15 mouse cellular contexts compared by ENCODE assay signal in the genomic region with DNA sequence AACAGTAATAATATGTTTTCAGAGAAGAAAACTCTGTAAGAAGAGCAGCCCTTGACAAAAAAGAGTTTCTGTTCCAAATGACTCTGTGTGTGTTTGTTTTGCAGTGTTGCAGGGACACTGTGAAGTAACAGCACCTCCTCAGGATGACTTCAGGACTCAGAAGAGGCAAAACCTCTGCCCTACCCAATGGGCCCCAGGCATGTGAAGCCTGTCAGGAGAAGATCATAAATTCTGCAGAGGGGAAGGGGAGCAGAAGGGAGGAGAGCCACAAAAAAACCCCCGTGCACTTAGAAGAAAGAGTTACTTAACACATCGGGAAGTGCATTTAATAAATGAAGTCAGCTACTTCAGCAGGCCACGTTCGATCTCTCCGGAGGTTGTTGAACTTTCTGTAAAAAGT.
DNase-seq lines count a peak whose midpoint lies in the region; ATAC-seq and TF ChIP-seq lines count a peak whose summit lies in the region.
"Had no signal": no experiment of that assay in that cellular context is flagged by ENCODE, and none has a peak within 500 bp of the region (broad histone marks: within the 10 kb centered on the region; RNA-seq: fewer than 3 reads in every experiment).

No protein-coding gene starts in this region.

- no peak overlapping the region for H3K9ac ChIP-seq in midbrain, embryonic 11.5 days (ENCODE audit: low read length)
- no peak overlapping the region for H3K9ac ChIP-seq in limb, embryonic 13.5 days
- no peak overlapping the region for H3K9ac ChIP-seq in midbrain, embryonic 16.5 days (ENCODE audit: low read depth, low read length)
- H3K9ac ChIP-seq: heart, embryonic 13.5 days; hindbrain, embryonic 13.5 days had no signal

- TF ChIP-seq POLR2A in kidney, adult 2 months (IDR thresholded peaks at IDR 0.05; ENCODE audit: low read depth, low read length) = no peak

- TF ChIP-seq CTCF in kidney, adult 2 months (conservative IDR thresholded peaks at IDR 0.05; ENCODE audit: insufficient read depth, insufficient read length, low read depth, low read length) = no peak

- H3K4me3 ChIP-seq in kidney, adult 2 months (ENCODE audit: insufficient read depth, low read depth, low read length) = no peak overlapping the region
- no peak overlapping the region for H3K4me3 ChIP-seq in midbrain, embryonic 11.5 days (ENCODE audit: low read depth, low read length)
- H3K4me3 ChIP-seq in midbrain, embryonic 10.5 days = no peak overlapping the region
- 0 out of 2 replicates have a peak overlapping the region, but pooled peaks have one; percentile 1 for H3K4me3 ChIP-seq in limb, embryonic 13.5 days
- no peak overlapping the region for H3K4me3 ChIP-seq in midbrain, embryonic 16.5 days (ENCODE audit: low read depth, low read length)
- H3K4me3 ChIP-seq: heart, embryonic 13.5 days; hindbrain, embryonic 13.5 days had no signal

- H3K4me2 ChIP-seq in midbrain, embryonic 11.5 days = no peak overlapping the region
- peak overlapping the region; percentile 45 for H3K4me2 ChIP-seq in limb, embryonic 13.5 days (replicated peaks)
- no peak overlapping the region for H3K4me2 ChIP-seq in midbrain, embryonic 16.5 days (ENCODE audit: low read length)
- H3K4me2 ChIP-seq: heart, embryonic 13.5 days; hindbrain, embryonic 13.5 days; liver, embryonic 11.5 days had no signal

- no peak for ATAC-seq in midbrain, embryonic 11.5 days (ENCODE audit: low FRiP score)
- ATAC-seq in limb, embryonic 13.5 days (ENCODE audit: low FRiP score, low read depth) = no peak
- no peak for ATAC-seq in midbrain, embryonic 16.5 days

- DNase-seq in kidney, adult 2 months = no peak
- DNase-seq in kidney, postnatal 10 days = no peak
- DNase-seq in midbrain, embryonic 11.5 days (ENCODE audit: low spot score, missing footprints) = peak; percentile 84
- no peak for DNase-seq in midbrain, embryonic 10.5 days (ENCODE audit: low spot score)
- DNase-seq in embryo, embryonic 11.5 days (ENCODE audit: low read depth, low spot score) = peak; percentile 13
- DNase-seq: cerebellum, adult 11-12 months; gastrocnemius, postnatal 36 days; lung, postnatal 36 days; midbrain, embryonic 14.5 days had no signal

- H3K4me1 ChIP-seq in kidney, adult 2 months (ENCODE audit: control insufficient read depth, insufficient read depth, low read length) = peaks cover 8% of the 10 kb centered on the region
- 0 out of 2 replicates have a peak, but pooled peaks cover 2% of the 10 kb centered on the region for H3K4me1 ChIP-seq in midbrain, embryonic 11.5 days (ENCODE audit: control insufficient read depth, insufficient read depth, low read length)
- peaks cover 37% of the 10 kb centered on the region for H3K4me1 ChIP-seq in midbrain, embryonic 10.5 days
- peaks cover 11% of the 10 kb centered on the region for H3K4me1 ChIP-seq in limb, embryonic 13.5 days
- no peaks in the 10 kb centered on the region for H3K4me1 ChIP-seq in midbrain, embryonic 16.5 days (ENCODE audit: control insufficient read depth, insufficient read depth, low read length)
- H3K4me1 ChIP-seq: hindbrain, embryonic 13.5 days had no signal

- H3K27ac ChIP-seq in kidney, adult 2 months (ENCODE audit: insufficient read depth, low read depth, low read length) = peak overlapping the region; percentile 16; the same call in 1 of the 2 replicates
- no peak overlapping the region for H3K27ac ChIP-seq in midbrain, embryonic 11.5 days (ENCODE audit: low read depth, low read length)
- H3K27ac ChIP-seq in midbrain, embryonic 10.5 days (replicated peaks) = no peak overlapping the region
- H3K27ac ChIP-seq in limb, embryonic 13.5 days = no peak overlapping the region
- no peak overlapping the region for H3K27ac ChIP-seq in midbrain, embryonic 16.5 days (ENCODE audit: low read length)
- H3K27ac ChIP-seq: heart, embryonic 13.5 days; hindbrain, embryonic 13.5 days had no signal

- H3K36me3 ChIP-seq in kidney, adult 2 months (ENCODE audit: control insufficient read depth, insufficient read depth, low read length) = no peaks in the 10 kb centered on the region
- H3K36me3 ChIP-seq in midbrain, embryonic 11.5 days (ENCODE audit: control insufficient read depth, insufficient read depth, low read length) = no peaks in the 10 kb centered on the region
- H3K36me3 ChIP-seq in midbrain, embryonic 10.5 days = no peaks in the 10 kb centered on the region
- H3K36me3 ChIP-seq in limb, embryonic 13.5 days = no peaks in the 10 kb centered on the region
- H3K36me3 ChIP-seq in midbrain, embryonic 16.5 days (ENCODE audit: control insufficient read depth, insufficient read depth, low read length) = no peaks in the 10 kb centered on the region
- H3K36me3 ChIP-seq: heart, embryonic 13.5 days; hindbrain, embryonic 13.5 days had no signal

- 35% methylated on average over 5 of the region's 5 CpGs for WGBS in kidney, adult 2 months
- WGBS in midbrain, embryonic 11.5 days = 53% methylated on average over 5 of the region's 5 CpGs
- 65% methylated on average over 5 of the region's 5 CpGs for WGBS in midbrain, embryonic 10.5 days
- WGBS in limb, embryonic 13.5 days = 14% methylated on average over 5 of the region's 5 CpGs
- WGBS in midbrain, embryonic 16.5 days = 57% methylated on average over 5 of the region's 5 CpGs

- no peaks in the 10 kb centered on the region for H3K9me3 ChIP-seq in midbrain, embryonic 11.5 days (ENCODE audit: control insufficient read depth, low read length)
- no peaks in the 10 kb centered on the region for H3K9me3 ChIP-seq in midbrain, embryonic 10.5 days (replicated peaks)
- no peaks in the 10 kb centered on the region for H3K9me3 ChIP-seq in limb, embryonic 13.5 days
- H3K9me3 ChIP-seq in midbrain, embryonic 16.5 days (replicated peaks; ENCODE audit: control insufficient read depth, low read length, poor library complexity, severe bottlenecking) = no peaks in the 10 kb centered on the region
- H3K9me3 ChIP-seq: heart, embryonic 13.5 days; hindbrain, embryonic 13.5 days had no signal

- H3K27me3 ChIP-seq in kidney, adult 2 months (replicated peaks; ENCODE audit: control insufficient read depth, insufficient read depth, low read length) = no peaks in the 10 kb centered on the region
- H3K27me3 ChIP-seq in midbrain, embryonic 11.5 days (ENCODE audit: control insufficient read depth, insufficient read depth, low read length) = no peaks in the 10 kb centered on the region
- H3K27me3 ChIP-seq in midbrain, embryonic 10.5 days (ENCODE audit: low read depth, poor library complexity, severe bottlenecking) = peaks cover under 1% of the 10 kb centered on the region; the same call in 1 of the 2 replicates
- no peaks in the 10 kb centered on the region for H3K27me3 ChIP-seq in limb, embryonic 13.5 days
- H3K27me3 ChIP-seq in midbrain, embryonic 16.5 days (ENCODE audit: control insufficient read depth, insufficient read depth, low read depth, low read length) = no peaks in the 10 kb centered on the region
- H3K27me3 ChIP-seq: CH12.LX; heart, embryonic 13.5 days; hindbrain, embryonic 13.5 days had no signal

Comparison
In these comparisons a context has a peak if more than half of its experiments do, and no peak if none do; other contexts are left out.
1. DNase-seq: peak in midbrain, embryonic 11.5 days (single experiment) and embryo, embryonic 11.5 days (single experiment); none in kidney, adult 2 months (single experiment), kidney, postnatal 10 days (single experiment) and midbrain, embryonic 10.5 days (single experiment).